Mouse (Mus musculus): ENCODE data around the gene Gpr156. TPM values are rescaled to one million over a fixed set of nuclear protein-coding genes. Genes with fewer than 3 reads are reported as not detected.

Gpr156 gene
- total RNA-seq, 2 experiments from 2014 or later: 0.37 to 0.67 TPM

Other genes with a start within 250 kb of the Gpr156 start
- gene Fstl1, start 139.6 kb upstream of the Gpr156 start, total RNA-seq (2021): 10 to 100 TPM; 27.6 to 27.9 TPM
- gene Gm36028, start 55.4 kb upstream of the Gpr156 start, total RNA-seq (2021): not detected
- 10 to 100 TPM; 93.4 to 97.3 TPM for gene Lrrc58, start 48.1 kb upstream of the Gpr156 start, total RNA-seq (2021)
- 100 to 1,000 TPM; 172 TPM for gene Gsk3b, start 172.5 kb downstream of the Gpr156 start, total RNA-seq (2021)

All from left cerebral cortex, adult 18-20 months (tissue).